Mouse (Mus musculus): ENCODE measurements around the gene Abraxas2. TPM values are rescaled to one million over a fixed set of nuclear protein-coding genes. Genes with fewer than 3 reads are reported as not detected.

Abraxas2 gene
- polyA plus RNA-seq, 1 experiment from 2014 or later: 36.1 TPM

DNA sequence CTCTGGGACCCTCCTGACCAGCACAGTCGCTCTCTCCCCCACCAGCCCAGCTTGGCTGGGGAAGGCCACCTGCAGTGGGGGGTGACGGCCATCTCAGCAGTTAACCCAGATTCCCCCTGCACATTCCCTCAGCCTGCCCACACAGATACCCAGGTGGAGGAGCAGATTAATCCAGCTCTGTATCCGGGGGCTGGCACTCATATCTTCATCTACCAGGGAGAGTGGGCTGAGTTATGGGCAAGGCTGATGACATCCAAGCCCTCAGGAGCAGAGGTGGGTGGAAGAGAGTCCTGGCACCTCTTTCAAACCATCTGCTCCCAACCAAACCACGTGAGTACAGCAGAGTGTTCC lies 33.3 kb downstream of the Abraxas2 start:
- Histone ChIP-seq H3K9ac (no peak overlapping the region), H3K4me3 (no peak overlapping the region), H3K27me3 (replicated peaks) (no peaks in the 10 kb centered on the region), H3K4me2 (no peak overlapping the region), H3K4me1 (no peaks in the 10 kb centered on the region), H3K27ac (no peak overlapping the region), H3K36me3 (replicated peaks) (no peaks in the 10 kb centered on the region), H3K9me3 (no peaks in the 10 kb centered on the region)
- no peak for ATAC-seq (replicated peaks)
- 53% methylated on average over 4 of the region's 4 CpGs for WGBS

DNA sequence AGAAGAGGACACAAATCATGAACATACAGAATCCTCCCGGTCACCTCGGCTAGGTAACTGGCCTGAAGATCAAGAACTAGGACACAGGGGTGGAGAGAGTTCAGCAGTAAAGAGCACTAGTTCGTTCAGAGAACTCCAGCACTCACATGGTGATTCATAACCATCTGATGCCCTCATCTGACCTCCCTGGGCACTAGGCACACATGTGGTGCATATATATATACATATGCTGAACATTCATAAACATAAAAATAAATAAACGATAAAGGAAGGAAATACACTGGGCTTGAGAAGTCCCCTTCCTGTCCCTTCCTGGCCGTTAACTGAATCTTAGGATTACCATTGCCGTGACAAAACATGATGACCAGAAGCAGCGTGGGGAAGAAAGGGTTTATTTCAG lies 33.8 kb downstream of the Abraxas2 start:
- H3K27me3 ChIP-seq (replicated peaks): no peaks in the 10 kb centered on the region
- no peak overlapping the region for H3K4me3 ChIP-seq
- no peak for ATAC-seq (replicated peaks)
- H3K9me3 ChIP-seq: no peaks in the 10 kb centered on the region
- WGBS: 82% methylated on average over 7 of the region's 7 CpGs
- no peak overlapping the region for H3K27ac ChIP-seq
- H3K36me3 ChIP-seq (replicated peaks): no peaks in the 10 kb centered on the region
- no peaks in the 10 kb centered on the region for H3K4me1 ChIP-seq
- H3K4me2 ChIP-seq: no peak overlapping the region
- no peak overlapping the region for H3K9ac ChIP-seq

DNA sequence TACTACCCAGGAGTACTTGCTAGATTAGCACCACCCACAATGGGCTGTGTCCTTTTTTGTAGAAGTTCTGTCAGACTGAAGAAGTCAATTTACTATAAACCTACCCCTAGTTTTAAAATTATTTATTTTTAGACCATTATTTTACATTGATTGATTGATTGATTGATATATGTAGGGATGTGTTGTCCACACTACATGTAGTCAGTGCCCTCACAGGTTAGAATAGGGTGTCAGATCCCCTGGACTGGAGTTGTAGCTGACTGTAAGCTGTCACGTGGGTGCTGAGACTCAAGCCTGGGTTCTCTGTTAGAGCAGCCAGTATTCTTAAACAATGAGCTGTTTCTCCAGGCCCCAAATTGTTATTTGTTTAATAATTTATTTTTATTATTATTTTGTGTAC lies 34.3 kb downstream of the Abraxas2 start:
- Histone ChIP-seq H3K27me3 (replicated peaks) (no peaks in the 10 kb centered on the region), H3K9me3 (no peaks in the 10 kb centered on the region), H3K9ac (no peak overlapping the region), H3K36me3 (replicated peaks) (no peaks in the 10 kb centered on the region), H3K4me1 (no peaks in the 10 kb centered on the region), H3K4me2 (no peak overlapping the region), H3K27ac (no peak overlapping the region), H3K4me3 (no peak overlapping the region)
- no peak for ATAC-seq (replicated peaks)
- WGBS: 74% methylated on average over 1 of the region's 1 CpGs

DNA sequence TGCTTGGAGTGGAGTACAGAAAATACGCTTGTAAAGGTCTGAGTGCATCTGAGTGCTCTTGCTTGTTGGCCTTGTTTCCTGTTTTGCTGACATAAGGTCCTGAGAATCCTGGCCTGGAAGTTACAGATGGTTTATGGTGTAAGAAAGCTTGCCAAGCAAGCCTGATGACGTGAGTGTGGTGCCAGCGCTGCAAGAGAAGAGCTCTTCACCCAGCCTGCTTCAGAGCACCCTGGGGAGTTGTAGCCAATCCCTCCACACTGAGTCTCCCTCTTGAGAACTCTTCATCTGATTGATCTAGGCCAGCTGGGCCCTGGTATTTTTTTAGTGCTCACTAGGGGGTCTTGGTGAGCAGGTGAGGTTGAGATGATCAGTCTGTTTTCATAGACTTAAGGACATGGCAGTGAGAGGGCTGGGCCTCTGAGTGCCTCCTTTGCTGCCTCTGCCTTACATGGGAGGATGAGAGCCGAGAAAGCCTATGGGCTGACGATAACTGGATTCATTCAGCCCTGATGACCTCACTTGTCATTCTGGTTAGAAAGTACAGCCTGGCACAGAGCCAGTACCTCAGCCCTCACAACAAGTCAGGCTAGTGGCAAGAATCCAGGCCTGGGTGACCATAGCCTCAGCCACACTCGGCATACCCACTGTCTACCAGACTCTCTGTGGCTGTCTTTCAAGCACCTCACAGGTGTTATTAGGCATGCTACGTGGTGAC lies 36.0 kb downstream of the Abraxas2 start:
- Histone ChIP-seq H3K4me3 (no peak overlapping the region), H3K9me3 (no peaks in the 10 kb centered on the region), H3K27me3 (replicated peaks) (no peaks in the 10 kb centered on the region), H3K36me3 (replicated peaks) (no peaks in the 10 kb centered on the region), H3K9ac (no peak overlapping the region), H3K27ac (no peak overlapping the region), H3K4me1 (no peaks in the 10 kb centered on the region), H3K4me2 (no peak overlapping the region)
- no peak for ATAC-seq (replicated peaks)
- 79% methylated on average over 7 of the region's 7 CpGs for whole genome bisulfite sequencing

DNA sequence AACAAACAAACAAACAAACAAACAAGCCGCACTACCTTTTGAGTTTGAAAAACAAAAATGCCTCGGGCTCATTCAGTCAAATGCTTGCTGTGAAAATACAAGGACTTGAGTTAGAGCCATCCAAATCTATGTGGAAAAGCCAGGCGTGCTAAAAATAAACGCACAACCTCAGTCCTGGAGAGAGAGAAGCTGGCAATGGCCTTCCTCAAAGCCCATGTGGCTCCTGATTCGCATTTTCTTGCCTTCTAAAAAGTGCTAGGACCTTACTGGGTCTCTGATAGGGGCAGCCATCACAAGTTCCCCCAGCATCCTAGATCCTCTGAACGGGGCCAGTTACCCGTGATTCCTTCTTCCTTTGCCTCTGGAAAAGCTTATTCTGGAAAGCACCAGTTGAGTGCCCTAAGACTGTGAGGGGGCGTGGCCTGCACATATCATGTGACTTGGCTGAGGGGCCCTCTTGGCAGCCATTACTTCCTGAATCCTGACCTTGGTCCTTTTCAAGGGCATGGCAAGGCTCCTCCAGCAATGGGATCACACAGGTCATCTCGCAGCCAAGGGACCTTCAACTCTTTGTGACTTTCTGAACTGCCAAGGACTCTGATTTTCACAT lies 37.3 kb downstream of the Abraxas2 start:
- no peak for ATAC-seq (replicated peaks)

DNA sequence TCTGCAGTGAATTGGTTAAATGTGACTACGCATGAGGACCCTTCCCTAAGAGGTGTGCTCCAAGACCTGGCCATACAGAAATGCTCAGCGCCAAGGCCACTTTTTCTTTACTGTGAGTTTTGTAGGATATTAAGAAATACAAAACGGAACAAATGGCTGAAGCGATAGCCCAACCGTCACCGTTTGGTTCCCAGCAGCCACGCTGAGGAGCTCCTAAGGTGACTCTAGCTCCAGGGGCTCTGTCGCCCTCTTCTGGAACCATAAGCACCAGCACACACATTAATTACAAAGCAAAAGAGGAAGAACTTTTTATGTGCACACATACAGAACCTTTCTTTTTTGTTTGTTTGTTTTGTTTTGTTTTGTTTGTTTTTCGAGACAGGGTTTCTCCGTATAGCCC lies 38.2 kb downstream of the Abraxas2 start:
- H3K4me1 ChIP-seq: no peaks in the 10 kb centered on the region
- no peaks in the 10 kb centered on the region for H3K36me3 ChIP-seq (replicated peaks)
- WGBS: 82% methylated on average over 10 of the region's 10 CpGs
- H3K4me2 ChIP-seq: no peak overlapping the region
- no peaks in the 10 kb centered on the region for H3K27me3 ChIP-seq (replicated peaks)
- ATAC-seq (replicated peaks): no peak
- no peak overlapping the region for H3K9ac ChIP-seq
- H3K9me3 ChIP-seq: no peaks in the 10 kb centered on the region
- no peak overlapping the region for H3K27ac ChIP-seq
- H3K4me3 ChIP-seq: no peak overlapping the region

More for the DNA sequence above, 37.3 kb downstream of the Abraxas2 start:
- 89% methylated on average over 9 of the region's 9 CpGs for WGBS
- Histone ChIP-seq H3K9me3 (no peaks in the 10 kb centered on the region), H3K9ac (no peak overlapping the region), H3K4me1 (no peaks in the 10 kb centered on the region), H3K27ac (no peak overlapping the region), H3K4me2 (no peak overlapping the region), H3K4me3 (no peak overlapping the region), H3K36me3 (replicated peaks) (no peaks in the 10 kb centered on the region), H3K27me3 (replicated peaks) (no peaks in the 10 kb centered on the region)

DNA sequence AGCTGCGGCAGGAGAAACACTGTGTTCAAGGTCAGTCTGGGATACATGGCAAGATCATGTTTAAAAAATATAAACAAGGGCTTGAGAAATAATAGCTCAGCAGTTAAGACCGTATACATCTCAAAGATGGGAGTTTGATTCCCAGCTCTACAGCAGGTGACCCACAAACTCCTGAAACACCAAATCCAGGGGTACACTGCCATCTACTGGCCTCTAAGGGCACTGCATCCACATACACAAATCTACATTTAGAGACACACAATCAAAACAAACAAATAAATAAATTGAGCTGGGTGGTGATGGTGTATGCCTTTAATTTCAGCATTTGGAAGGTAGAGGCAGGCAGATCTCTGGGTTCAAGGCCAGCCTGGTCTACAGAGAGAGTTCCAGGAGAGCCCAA lies 39.2 kb downstream of the Abraxas2 start:
- Histone ChIP-seq H3K4me2 (no peak overlapping the region), H3K36me3 (replicated peaks) (no peaks in the 10 kb centered on the region), H3K27ac (no peak overlapping the region), H3K4me3 (no peak overlapping the region), H3K9ac (no peak overlapping the region), H3K9me3 (no peaks in the 10 kb centered on the region), H3K27me3 (replicated peaks) (no peaks in the 10 kb centered on the region), H3K4me1 (no peaks in the 10 kb centered on the region)
- ATAC-seq (replicated peaks): no peak
- WGBS: 93% methylated on average over 2 of the region's 2 CpGs

DNA sequence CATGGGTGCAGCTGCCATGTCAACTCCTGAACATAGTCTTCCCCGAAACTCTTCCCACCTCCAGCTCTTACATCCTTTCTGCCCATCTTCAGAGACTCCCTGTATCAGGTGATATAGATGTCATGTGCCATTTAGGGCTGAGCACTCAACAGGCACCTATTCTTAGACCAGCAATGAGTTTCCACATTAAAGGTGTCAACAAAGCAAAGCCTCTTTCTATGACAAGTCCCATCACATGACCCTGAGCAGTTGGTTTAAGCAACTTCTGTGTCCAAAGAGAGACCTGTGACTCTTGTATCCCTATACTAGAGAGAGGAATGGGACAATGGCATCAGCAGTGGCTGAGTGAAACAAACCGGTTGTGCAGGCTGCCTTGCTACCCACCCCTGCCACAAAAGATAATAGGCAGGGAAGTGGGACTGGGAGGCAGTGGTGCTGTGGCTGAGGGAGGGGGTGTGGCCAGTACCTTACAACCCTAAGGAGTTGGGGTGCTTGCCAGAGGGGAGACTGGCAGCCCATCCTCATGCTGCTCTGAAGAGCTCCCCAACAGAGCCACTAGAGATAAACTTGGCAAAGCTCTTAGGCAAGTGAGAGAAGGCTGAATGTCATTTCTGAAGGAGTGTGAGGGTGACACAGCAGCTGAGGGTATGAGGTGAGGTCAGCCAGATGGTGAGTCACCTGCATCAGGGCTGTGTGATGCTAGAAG lies 42.0 kb downstream of the Abraxas2 start:
- no peaks in the 10 kb centered on the region for H3K4me1 ChIP-seq
- H3K9ac ChIP-seq: no peak overlapping the region
- no peaks in the 10 kb centered on the region for H3K27me3 ChIP-seq (replicated peaks)
- no peak overlapping the region for H3K4me2 ChIP-seq
- H3K27ac ChIP-seq: no peak overlapping the region
- no peak overlapping the region for H3K4me3 ChIP-seq
- ATAC-seq (replicated peaks): no peak
- H3K36me3 ChIP-seq (replicated peaks): no peaks in the 10 kb centered on the region
- no peaks in the 10 kb centered on the region for H3K9me3 ChIP-seq
- WGBS: 59% methylated on average over 2 of the region's 2 CpGs

DNA sequence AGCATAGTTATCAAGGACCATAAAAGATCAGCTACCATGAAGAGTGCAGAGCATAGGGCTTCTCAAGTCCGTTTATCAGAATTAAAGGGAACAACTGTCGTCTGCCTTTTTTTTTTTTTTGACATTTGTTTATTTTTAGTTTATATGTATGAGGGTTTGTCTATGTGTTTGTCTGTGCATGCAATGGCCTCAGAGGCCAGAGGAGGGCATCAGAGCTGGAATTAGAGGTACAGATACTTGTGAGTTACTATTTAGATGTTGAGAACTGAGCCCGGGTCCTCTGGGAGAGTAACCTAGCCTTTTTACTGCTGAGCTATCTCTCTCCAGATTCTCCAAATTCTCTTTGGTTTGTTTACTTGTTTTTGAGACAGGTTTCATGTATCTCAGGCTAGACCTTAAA lies 44.8 kb downstream of the Abraxas2 start:
- no peak overlapping the region for H3K9ac ChIP-seq
- no peaks in the 10 kb centered on the region for H3K27me3 ChIP-seq (replicated peaks)
- H3K27ac ChIP-seq: no peak overlapping the region
- H3K4me1 ChIP-seq: no peaks in the 10 kb centered on the region
- no peak overlapping the region for H3K4me2 ChIP-seq
- H3K9me3 ChIP-seq: no peaks in the 10 kb centered on the region
- H3K4me3 ChIP-seq: no peak overlapping the region
- ATAC-seq (replicated peaks): no peak
- 82% methylated on average over 3 of the region's 3 CpGs for WGBS
- H3K36me3 ChIP-seq (replicated peaks): no peaks in the 10 kb centered on the region

DNA sequence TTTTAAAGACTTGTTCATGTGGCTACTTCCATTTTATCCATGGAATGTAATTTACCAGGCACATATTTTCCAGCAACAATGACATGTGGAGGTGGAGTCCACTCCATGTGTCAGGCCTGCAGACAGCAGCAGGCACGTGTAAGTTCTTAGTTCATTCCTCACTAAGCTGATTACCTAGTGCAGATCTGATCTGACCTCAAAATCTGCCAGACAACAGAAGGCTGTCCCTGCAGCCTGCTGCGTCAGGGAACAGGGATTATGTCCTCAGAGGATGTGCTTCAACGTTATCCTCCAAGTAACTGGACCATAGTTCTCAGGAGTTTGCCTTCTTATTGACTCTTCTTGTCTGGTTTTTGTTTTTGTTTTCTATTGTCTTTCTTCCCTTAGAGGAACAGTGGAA lies 62.9 kb downstream of the Abraxas2 start:
- Histone ChIP-seq H3K27ac (no peak overlapping the region), H3K9me3 (no peaks in the 10 kb centered on the region), H3K4me3 (no peak overlapping the region), H3K9ac (no peak overlapping the region), H3K4me2 (no peak overlapping the region), H3K27me3 (replicated peaks) (no peaks in the 10 kb centered on the region), H3K4me1 (no peaks in the 10 kb centered on the region), H3K36me3 (replicated peaks) (no peaks in the 10 kb centered on the region)
- ATAC-seq (replicated peaks): no peak
- WGBS: 18% methylated on average over 3 of the region's 3 CpGs

DNA sequence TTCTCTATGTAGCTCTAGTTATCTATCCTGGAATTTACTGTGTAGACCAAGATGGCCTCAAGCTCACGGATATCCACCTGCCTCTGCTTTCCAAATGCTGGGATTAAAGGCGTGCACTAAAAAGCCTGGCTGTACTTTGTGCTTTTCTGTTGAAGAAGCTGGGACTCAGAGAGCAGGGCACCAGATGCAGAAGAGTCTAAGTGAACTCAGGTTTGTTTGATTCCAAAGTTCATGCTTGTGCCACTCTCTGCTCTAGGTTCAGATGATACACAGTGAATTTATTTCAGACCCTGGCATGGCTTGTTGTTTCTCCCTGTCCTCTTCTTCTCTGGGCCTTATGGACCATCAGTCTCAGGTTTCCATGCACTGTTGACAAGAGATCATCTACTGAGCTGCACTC lies 66.2 kb downstream of the Abraxas2 start:
- WGBS: 75% methylated on average over 2 of the region's 2 CpGs
- Histone ChIP-seq H3K27me3 (replicated peaks) (no peaks in the 10 kb centered on the region), H3K4me2 (no peak overlapping the region), H3K36me3 (replicated peaks) (no peaks in the 10 kb centered on the region), H3K9me3 (no peaks in the 10 kb centered on the region), H3K4me3 (no peak overlapping the region), H3K4me1 (peaks cover 3% of the 10 kb centered on the region; the same call in 1 of the 2 replicates), H3K27ac (no peak overlapping the region), H3K9ac (no peak overlapping the region)
- no peak for ATAC-seq (replicated peaks)

DNA sequence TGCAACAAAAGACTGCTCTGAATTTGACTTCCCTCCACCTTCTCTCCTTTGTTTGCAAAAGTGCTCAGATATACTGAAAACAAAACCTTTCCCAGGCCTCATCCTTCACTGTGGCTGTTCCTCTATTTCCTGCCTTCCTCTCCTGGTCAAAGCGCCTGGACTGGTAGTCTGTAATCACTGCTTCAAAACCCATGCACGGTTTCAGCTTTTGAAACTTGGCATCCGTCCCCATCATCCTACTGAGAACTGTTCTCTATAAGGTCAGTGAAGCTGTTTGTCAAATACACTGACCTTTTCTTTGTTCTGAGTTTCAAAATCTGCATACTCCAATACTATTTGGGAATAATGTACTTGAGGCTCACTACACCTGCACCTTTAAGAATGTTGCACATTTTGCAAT lies 68.2 kb downstream of the Abraxas2 start:
- Histone ChIP-seq H3K4me3 (no peak overlapping the region), H3K27ac (no peak overlapping the region), H3K36me3 (replicated peaks) (no peaks in the 10 kb centered on the region), H3K4me2 (no peak overlapping the region), H3K4me1 (peaks cover 8% of the 10 kb centered on the region), H3K9me3 (no peaks in the 10 kb centered on the region), H3K9ac (no peak overlapping the region), H3K27me3 (replicated peaks) (no peaks in the 10 kb centered on the region)
- 61% methylated on average over 3 of the region's 3 CpGs for WGBS
- ATAC-seq (replicated peaks): no peak

DNA sequence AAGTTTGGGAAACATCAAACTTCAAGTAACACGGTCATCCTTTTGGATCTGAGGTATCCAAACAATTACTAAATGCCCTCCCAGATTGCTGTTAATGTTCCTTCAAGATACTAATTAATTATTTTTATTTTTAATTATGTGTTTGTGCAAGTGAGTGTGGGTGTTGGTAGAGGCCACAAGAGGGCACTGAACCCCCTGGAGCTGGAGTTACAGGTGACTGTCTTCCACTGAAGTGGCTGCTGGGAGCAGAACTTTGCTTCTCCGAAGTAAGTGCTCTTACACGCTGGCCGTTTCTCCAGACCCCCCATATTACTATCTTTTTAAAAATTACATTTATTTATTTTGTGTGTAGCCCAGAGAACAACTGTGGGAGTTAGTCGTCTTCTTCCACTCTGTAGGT lies 71.0 kb downstream of the Abraxas2 start:
- H3K9ac ChIP-seq: 0 out of 2 replicates have a peak overlapping the region, but pooled peaks have one; percentile 57
- peaks cover 24% of the 10 kb centered on the region for H3K4me1 ChIP-seq
- WGBS: 91% methylated on average over 5 of the region's 5 CpGs
- H3K36me3 ChIP-seq (replicated peaks): no peaks in the 10 kb centered on the region
- no peaks in the 10 kb centered on the region for H3K27me3 ChIP-seq (replicated peaks)
- no peaks in the 10 kb centered on the region for H3K9me3 ChIP-seq
- peak overlapping the region; percentile 90 for H3K4me3 ChIP-seq
- no peak overlapping the region for H3K27ac ChIP-seq
- peak overlapping the region; percentile 51 for H3K4me2 ChIP-seq
- ATAC-seq (replicated peaks): no peak

Measured in midbrain, embryonic 15.5 days (tissue).